Mouse (Mus musculus) pancreas, adult 10 weeks (tissue): Measurements from ENCODE around the gene Olfr156. TPM values are rescaled to one million over a fixed set of nuclear protein-coding genes. Genes with fewer than 3 reads are reported as not detected.

ENCODE experiments used
- polyA plus RNA-seq: library from polyadenylated mRNA; stranded (reverse); fragments of 350-450 nt; fragmentation: Illumina TruSeq; extraction: RNeasy Lipid Tissue Mini Kit (QIAGEN cat#74804); gene quantifications from one replicate; pipeline ENCODE4 v1.2.3, GENCODE M21; 2015; ENCODE audit warnings: low read depth, low replicate concordance; ENCODE audit not compliant: insufficient read depth

The Olfr156 gene
- polyA plus RNA-seq, result not detected

DNA sequence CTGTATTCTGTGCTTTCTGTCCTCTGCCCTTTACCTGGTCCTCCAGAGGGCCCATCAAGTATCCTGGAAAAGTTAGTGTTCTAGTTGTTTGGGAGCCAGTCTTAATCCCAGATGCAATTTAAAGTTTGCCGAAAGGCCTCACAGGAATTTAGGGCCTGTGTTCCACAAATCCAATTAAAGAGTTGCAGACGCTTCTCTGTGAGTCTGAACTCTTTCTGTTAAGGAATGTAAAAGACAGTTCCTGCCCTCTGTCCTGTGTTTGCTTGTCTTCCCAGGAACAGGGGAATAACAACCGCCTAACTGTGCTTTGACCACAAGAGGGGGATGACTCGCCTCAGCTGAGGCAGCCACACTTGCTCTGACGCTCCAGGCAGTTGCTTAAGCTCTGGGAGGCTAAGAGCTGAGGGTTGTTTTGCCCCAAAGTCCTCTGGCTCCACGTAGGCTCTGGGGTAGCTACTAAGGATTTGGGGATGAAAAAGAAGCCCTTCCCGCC, at the start of gene Olfr156:
Olfr156 (minus strand) TSS at position 51 of the 493 bp plus-strand sequence.

DNA sequence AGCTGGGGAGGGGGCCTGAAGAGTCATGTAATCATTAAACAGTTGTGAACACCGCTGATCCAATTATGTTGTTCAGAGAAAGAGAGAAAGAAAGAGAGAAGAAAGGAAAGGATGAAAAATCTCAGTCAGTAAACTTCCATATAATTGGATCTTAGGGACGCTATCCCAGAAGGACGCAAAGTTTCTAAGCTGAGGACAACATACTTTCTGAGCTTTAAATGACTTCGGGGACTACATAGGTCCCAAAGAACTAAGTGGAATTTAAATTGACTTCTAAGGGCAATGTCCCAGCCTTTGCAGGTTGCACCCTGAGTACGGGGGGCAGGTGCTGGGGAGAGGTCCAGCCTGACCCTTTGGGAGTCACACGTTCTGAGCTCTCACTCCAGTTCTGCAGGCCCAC, 27.6 kb upstream of the Olfr156 start, which contains the start of gene Olfr155:
Olfr155 (plus strand) TSS at position 301 of the 400 bp plus-strand sequence.

DNA sequence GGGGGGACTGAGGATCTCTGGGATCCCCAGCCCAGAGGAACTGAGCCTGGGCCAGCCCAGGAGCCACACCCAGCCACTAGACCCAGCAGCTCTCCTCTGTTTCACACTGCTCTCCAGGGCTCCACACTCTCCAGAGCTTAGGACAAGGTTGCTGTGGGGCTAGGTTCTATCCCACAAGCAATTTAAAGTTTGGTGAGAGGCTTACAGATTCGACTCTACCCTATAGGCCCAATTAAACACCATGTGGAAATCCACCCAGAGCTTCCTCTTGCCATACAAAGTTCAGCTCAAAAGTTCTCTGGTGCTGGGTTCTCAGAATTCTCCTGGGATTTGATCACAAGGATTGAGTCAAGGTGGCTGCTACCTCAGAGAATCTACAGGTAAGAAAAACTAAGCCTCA, 16.4 kb upstream of the Olfr156 start, which contains the start of gene Olfr157:
Olfr157 (minus strand) TSS at position 101 of the 400 bp plus-strand sequence.

GRCm38 (mm10) chr4:43770909-43771308, 52.8 kb downstream of the Olfr156 start, which contains the start of gene Olfr159:
Gene Olfr159 (minus strand): TSS chr4:43771009.

Other genes with a start within 250 kb of the Olfr156 start
- 6.8 TPM for gene Rgp1, start 245.2 kb downstream of the Olfr156 start, polyA plus RNA-seq
- 4.6 TPM for gene Gba2, start 245.0 kb downstream of the Olfr156 start, polyA plus RNA-seq
- not detected for gene Msmp, start 239.4 kb downstream of the Olfr156 start, polyA plus RNA-seq
- 10.7 TPM for gene Npr2, start 192.0 kb downstream of the Olfr156 start, polyA plus RNA-seq
- gene Spag8, start 170.3 kb downstream of the Olfr156 start, polyA plus RNA-seq, result 1.1 TPM
- gene Hint2, start 167.4 kb downstream of the Olfr156 start, polyA plus RNA-seq, result 22.0 TPM
- 1.8 TPM for gene Tmem8b, start 154.9 kb downstream of the Olfr156 start, polyA plus RNA-seq
- gene Fam221b, start 154.8 kb downstream of the Olfr156 start, polyA plus RNA-seq, result 0.20 TPM
- gene Olfr70, start 123.1 kb downstream of the Olfr156 start, polyA plus RNA-seq, result not detected
- gene Olfr71, start 113.6 kb downstream of the Olfr156 start, polyA plus RNA-seq, result not detected
- 3.5 TPM for gene Hrct1, start 96.7 kb downstream of the Olfr156 start, polyA plus RNA-seq
- 0.65 TPM for gene Spaar, start 93.9 kb downstream of the Olfr156 start, polyA plus RNA-seq
- not detected for gene Olfr159, start 52.9 kb downstream of the Olfr156 start, polyA plus RNA-seq
- not detected for gene Olfr157, start 16.3 kb upstream of the Olfr156 start, polyA plus RNA-seq
- gene Olfr155, start 27.7 kb upstream of the Olfr156 start, polyA plus RNA-seq, result not detected
- gene Reck, start 51.6 kb upstream of the Olfr156 start, polyA plus RNA-seq, result 3.9 TPM
- 4.0 TPM for gene Glipr2, start 133.5 kb upstream of the Olfr156 start, polyA plus RNA-seq
- gene Ccin, start 159.6 kb upstream of the Olfr156 start, polyA plus RNA-seq, result not detected
- 44.7 TPM for gene Clta, start 180.6 kb upstream of the Olfr156 start, polyA plus RNA-seq